11 mouse cellular contexts compared by ENCODE assay signal in genomic region chr19:7018546-7018945, GRCm38 (mm10). TPM values are rescaled to one million over a fixed set of nuclear protein-coding genes. Genes with fewer than 3 reads are reported as not detected.
DNase-seq lines count a peak whose midpoint lies in the region; ATAC-seq and TF ChIP-seq lines count a peak whose summit lies in the region.
"Had no signal": no experiment of that assay in that cellular context is flagged by ENCODE, and none has a peak within 500 bp of the region (broad histone marks: within the 10 kb centered on the region; RNA-seq: fewer than 3 reads in every experiment).

No protein-coding gene starts in this region.

- WGBS in heart, embryonic 14.5 days = 82% methylated on average over 11 of the region's 11 CpGs
- whole genome bisulfite sequencing in macrophage (ENCODE audit: missing documents) = 3% methylated on average over 11 of the region's 11 CpGs
- WGBS in midbrain, embryonic 10.5 days = 94% methylated on average over 11 of the region's 11 CpGs

- peak overlapping the region; percentile 11; the same call in 1 of the 2 replicates for H3K9ac ChIP-seq in heart, embryonic 14.5 days (ENCODE audit: low read length)
- H3K9ac ChIP-seq: neural tube, embryonic 13.5 days had no signal

- DNase-seq in heart, adult 9 months (ENCODE audit: low spot score in 2 of 2) = no peak
- DNase-seq in G1E (ENCODE audit: low spot score) = peak; percentile 14
- no peak for DNase-seq in left cerebral cortex, adult 11 months (ENCODE audit: low spot score)
- DNase-seq in midbrain, embryonic 10.5 days (ENCODE audit: low spot score) = no peak
- DNase-seq in left cerebral cortex, postnatal 36 days (ENCODE audit: low spot score in 2 of 2) = no peak
- DNase-seq: cerebellum, adult 9-10 months; kidney, postnatal 14 days had no signal

- no peak for TF ChIP-seq CTCF in G1E (IDR thresholded peaks at IDR 0.05; ENCODE audit: low read depth, low read length)

- H3K36me3 ChIP-seq in heart, embryonic 14.5 days (ENCODE audit: control insufficient read depth, insufficient read depth, low read length) = peaks cover 49% of the 10 kb centered on the region
- peaks cover 95% of the 10 kb centered on the region for H3K36me3 ChIP-seq in G1E (replicated peaks)
- peaks cover 95% of the 10 kb centered on the region for H3K36me3 ChIP-seq in erythroblast, embryonic 14.5 days (ENCODE audit: control insufficient read depth)
- H3K36me3 ChIP-seq in macrophage (ENCODE audit: inconsistent target) = peaks cover 55% of the 10 kb centered on the region; the same call in 1 of the 2 replicates
- peaks cover 84% of the 10 kb centered on the region for H3K36me3 ChIP-seq in midbrain, embryonic 10.5 days

- H3K4me2 ChIP-seq in heart, embryonic 14.5 days (ENCODE audit: low read length) = no peak overlapping the region
- H3K4me2 ChIP-seq: neural tube, embryonic 13.5 days had no signal

- intact Hi-C loops in left cerebral cortex, postnatal 36 days (cut with DNase I) = no loop called here

- H3K4me1 ChIP-seq in heart, embryonic 14.5 days (ENCODE audit: control insufficient read depth in 2 of 2, insufficient read depth in 2 of 2, low read length in 2 of 2) = peaks cover 6 to 9% of the 10 kb centered on the region in 2 experiments; a peak in 2 of 4 replicates
- H3K4me1 ChIP-seq in G1E (ENCODE audit: insufficient read depth, low read depth, low read length) = peaks cover 61% of the 10 kb centered on the region
- peaks cover 60% of the 10 kb centered on the region for H3K4me1 ChIP-seq in erythroblast, embryonic 14.5 days (ENCODE audit: control insufficient read depth)
- H3K4me1 ChIP-seq in midbrain, embryonic 10.5 days = no peaks in the 10 kb centered on the region
- H3K4me1 ChIP-seq: neural tube, embryonic 13.5 days had no signal

- H3K79me2 ChIP-seq in macrophage (ENCODE audit: inconsistent target) = peaks cover 51% of the 10 kb centered on the region

- H3K27ac ChIP-seq in heart, embryonic 14.5 days (replicated peaks in 1 of 2; ENCODE audit: control insufficient read depth in 1 of 2, insufficient read depth in 1 of 2, low read depth in 2 of 2, low read length in 2 of 2) = peak overlapping the region; percentile 29 to 48; a peak in 3 of 4 replicates
- peak overlapping the region; percentile 100 for H3K27ac ChIP-seq in macrophage
- no peak overlapping the region for H3K27ac ChIP-seq in midbrain, embryonic 10.5 days (replicated peaks)
- H3K27ac ChIP-seq: neural tube, embryonic 13.5 days had no signal

- no peak for ATAC-seq in heart, embryonic 14.5 days (ENCODE audit: insufficient number of reproducible peaks, insufficient read depth, low FRiP score, low read depth)
- no peak for ATAC-seq in G1E (ENCODE audit: extremely low read depth, insufficient number of reproducible peaks, low FRiP score, poor library complexity, severe bottlenecking)

- no peaks in the 10 kb centered on the region for H3K9me3 ChIP-seq in heart, embryonic 14.5 days (ENCODE audit: control insufficient read depth, low read length)
- H3K9me3 ChIP-seq in G1E (replicated peaks) = no peaks in the 10 kb centered on the region
- no peaks in the 10 kb centered on the region for H3K9me3 ChIP-seq in erythroblast, embryonic 14.5 days (ENCODE audit: control insufficient read depth, low read length)
- no peaks in the 10 kb centered on the region for H3K9me3 ChIP-seq in midbrain, embryonic 10.5 days (replicated peaks)
- H3K9me3 ChIP-seq: neural tube, embryonic 13.5 days had no signal

- H3K27me3 ChIP-seq in heart, embryonic 14.5 days (ENCODE audit: control insufficient read depth, insufficient read depth, low read length) = no peaks in the 10 kb centered on the region
- no peaks in the 10 kb centered on the region for H3K27me3 ChIP-seq in G1E (ENCODE audit: insufficient read depth, low read length)
- H3K27me3 ChIP-seq in erythroblast, embryonic 14.5 days (ENCODE audit: control insufficient read depth) = no peaks in the 10 kb centered on the region
- H3K27me3 ChIP-seq in midbrain, embryonic 10.5 days (ENCODE audit: low read depth, poor library complexity, severe bottlenecking) = no peaks in the 10 kb centered on the region
- H3K27me3 ChIP-seq: neural tube, embryonic 13.5 days had no signal

- no peak overlapping the region for H3K4me3 ChIP-seq in heart, embryonic 14.5 days (ENCODE audit: control insufficient read depth in 1 of 2, insufficient read depth in 1 of 2, low read depth in 1 of 2, low read length in 2 of 2)
- H3K4me3 ChIP-seq in G1E (ENCODE audit: low read depth, low read length) (peak overlapping the region; percentile 67), macrophage (ENCODE audit: inconsistent target) (peak overlapping the region; percentile 88)
- peak overlapping the region; percentile 71 for H3K4me3 ChIP-seq in erythroblast, embryonic 14.5 days (replicated peaks)
- H3K4me3 ChIP-seq in midbrain, embryonic 10.5 days = no peak overlapping the region
- H3K4me3 ChIP-seq: neural tube, embryonic 13.5 days had no signal

RNA-seq across cellular contexts. Expression of gene Fermt3, which starts 0.7 kb away (rescaled TPM):
- polyA plus RNA-seq in heart, embryonic 14.5 days (2014; fragmentation: Nextera tagmentation; extraction: Ambion mirVana) = 5.2 and 6.6 TPM in 2 replicates
- 66.2 and 69.5 TPM in 2 replicates for total RNA-seq in G1E (2014; fragmentation: Nextera tagmentation)
- 267 and 318 TPM in 2 replicates for total RNA-seq in G1E (2017)
- polyA plus RNA-seq in G1E (2012) = 461 and 527 TPM in 2 replicates
- 48.3 and 49.3 TPM in 2 replicates for polyA plus RNA-seq in erythroblast, embryonic 14.5 days (2012)
- 100 to 1,000 TPM in 25 of 26 experiments, 10 to 100 TPM in 1; 37.2 to 733 (median 434) TPM for total RNA-seq in macrophage (2018; cell fraction: chromatin; rRNA removed)
- 100 to 1,000 TPM; 156 to 317 (median 234) TPM for total RNA-seq in macrophage (2018; cell fraction: cytosol; rRNA removed)
- 100 to 1,000 TPM in 24 of 26 experiments, 10 to 100 TPM in 2; 63.6 to 558 (median 382) TPM for total RNA-seq in macrophage (2018; cell fraction: nucleus; rRNA removed)
- polyA plus RNA-seq in macrophage (2018) = 194 to 236 TPM (median 225 TPM) in 3 replicates
- 8.5 and 10.3 TPM in 2 replicates for polyA plus RNA-seq in midbrain, embryonic 10.5 days (2016; fragmentation: Nextera tagmentation; extraction: Ambion mirVana)
- total RNA-seq in left cerebral cortex, postnatal 36 days (2021) = 1 to 10 TPM; 3.7 to 4.9 TPM

RNA-seq across cellular contexts. Expression of gene Stip1, which starts 21.2 kb away (rescaled TPM):
- polyA plus RNA-seq in heart, embryonic 14.5 days (2014; fragmentation: Nextera tagmentation; extraction: Ambion mirVana) = 174 and 175 TPM in 2 replicates
- total RNA-seq in G1E (2014; fragmentation: Nextera tagmentation) (301 and 356 TPM in 2 replicates), G1E (2017) (267 and 279 TPM in 2 replicates)
- polyA plus RNA-seq in G1E (2012) (136 and 224 TPM in 2 replicates), macrophage (2018) (53.3 to 149 TPM (median 126 TPM) in 3 replicates)
- 9.2 and 15.0 TPM in 2 replicates for polyA plus RNA-seq in erythroblast, embryonic 14.5 days (2012)
- 10 to 100 TPM; 15.1 to 68.0 (median 30.0) TPM for total RNA-seq in macrophage (2018; cell fraction: chromatin; rRNA removed)
- total RNA-seq in macrophage (2018; cell fraction: cytosol; rRNA removed) = 100 to 1,000 TPM in 3 of 26 experiments, 10 to 100 TPM in 23; 58.9 to 126 (median 84.4) TPM
- total RNA-seq in macrophage (2018; cell fraction: nucleus; rRNA removed) = 10 to 100 TPM; 18.8 to 70.9 (median 47.2) TPM
- 427 and 470 TPM in 2 replicates for polyA plus RNA-seq in midbrain, embryonic 10.5 days (2016; fragmentation: Nextera tagmentation; extraction: Ambion mirVana)
- total RNA-seq in left cerebral cortex, postnatal 36 days (2021) = 100 to 1,000 TPM; 179 to 201 TPM

RNA-seq across cellular contexts. Expression of gene Trpt1, which starts 22.6 kb away (rescaled TPM):
- 20.0 and 22.0 TPM in 2 replicates for polyA plus RNA-seq in heart, embryonic 14.5 days (2014; fragmentation: Nextera tagmentation; extraction: Ambion mirVana)
- total RNA-seq in G1E (2014; fragmentation: Nextera tagmentation) (2.6 and 6.1 TPM in 2 replicates), G1E (2017) (1.6 and 2.7 TPM in 2 replicates)
- polyA plus RNA-seq in G1E (2012) (1.2 TPM in 2 replicates), macrophage (2018) (0.55 to 0.80 TPM (median 0.66 TPM) in 3 replicates)
- 0.10 and 0.16 TPM in 2 replicates for polyA plus RNA-seq in erythroblast, embryonic 14.5 days (2012)
- total RNA-seq in macrophage (2018; cell fraction: chromatin; rRNA removed) = 1 to 10 TPM in 22 of 26 experiments, under 1 TPM in 2, not detected in 2; 0.86 to 5.6 (median 3.3) TPM
- 1 to 10 TPM in 13 of 26 experiments, under 1 TPM in 13; 0.45 to 1.7 (median 0.97) TPM for total RNA-seq in macrophage (2018; cell fraction: cytosol; rRNA removed)
- 1 to 10 TPM in 21 of 26 experiments, under 1 TPM in 4, not detected in 1; 0.78 to 6.6 (median 2.1) TPM for total RNA-seq in macrophage (2018; cell fraction: nucleus; rRNA removed)
- 9.5 and 11.3 TPM in 2 replicates for polyA plus RNA-seq in midbrain, embryonic 10.5 days (2016; fragmentation: Nextera tagmentation; extraction: Ambion mirVana)
- 10 to 100 TPM; 20.4 to 24.7 TPM for total RNA-seq in left cerebral cortex, postnatal 36 days (2021)

RNA-seq across cellular contexts. Expression of gene Nudt22, which starts 22.6 kb away (rescaled TPM):
- polyA plus RNA-seq in heart, embryonic 14.5 days (2014; fragmentation: Nextera tagmentation; extraction: Ambion mirVana) = 29.7 and 31.8 TPM in 2 replicates
- total RNA-seq in G1E (2014; fragmentation: Nextera tagmentation) (16.6 and 30.0 TPM in 2 replicates), G1E (2017) (17.8 and 21.0 TPM in 2 replicates)
- polyA plus RNA-seq in G1E (2012) (19.2 and 23.9 TPM in 2 replicates), macrophage (2018) (4.5 to 6.6 TPM (median 5.3 TPM) in 3 replicates)
- polyA plus RNA-seq in erythroblast, embryonic 14.5 days (2012) = 1.1 and 1.8 TPM in 2 replicates
- 10 to 100 TPM in 2 of 26 experiments, 1 to 10 TPM in 22, under 1 TPM in 1, not detected in 1; 0.93 to 12.8 (median 4.3) TPM for total RNA-seq in macrophage (2018; cell fraction: chromatin; rRNA removed)
- 1 to 10 TPM; 2.1 to 8.4 (median 6.4) TPM for total RNA-seq in macrophage (2018; cell fraction: cytosol; rRNA removed)
- 1 to 10 TPM in 25 of 26 experiments, not detected in 1; 1.4 to 9.5 (median 4.6) TPM for total RNA-seq in macrophage (2018; cell fraction: nucleus; rRNA removed)
- polyA plus RNA-seq in midbrain, embryonic 10.5 days (2016; fragmentation: Nextera tagmentation; extraction: Ambion mirVana) = 19.1 and 20.3 TPM in 2 replicates
- 10 to 100 TPM; 12.5 to 16.8 TPM for total RNA-seq in left cerebral cortex, postnatal 36 days (2021)

RNA-seq across cellular contexts. Expression of gene Dnajc4, which starts 26.2 kb away (rescaled TPM):
- 40.0 and 42.9 TPM in 2 replicates for polyA plus RNA-seq in heart, embryonic 14.5 days (2014; fragmentation: Nextera tagmentation; extraction: Ambion mirVana)
- total RNA-seq in G1E (2014; fragmentation: Nextera tagmentation) (29.4 and 29.5 TPM in 2 replicates), G1E (2017) (11.6 and 14.4 TPM in 2 replicates)
- polyA plus RNA-seq in G1E (2012) (23.9 and 24.3 TPM in 2 replicates), macrophage (2018) (18.1 to 21.0 TPM (median 19.3 TPM) in 3 replicates)
- 3.8 and 5.5 TPM in 2 replicates for polyA plus RNA-seq in erythroblast, embryonic 14.5 days (2012)
- 10 to 100 TPM in 19 of 26 experiments, 1 to 10 TPM in 7; 4.3 to 21.3 (median 12.2) TPM for total RNA-seq in macrophage (2018; cell fraction: chromatin; rRNA removed)
- 10 to 100 TPM; 15.3 to 25.2 (median 21.4) TPM for total RNA-seq in macrophage (2018; cell fraction: cytosol; rRNA removed)
- 10 to 100 TPM in 17 of 26 experiments, 1 to 10 TPM in 9; 3.9 to 22.8 (median 13.6) TPM for total RNA-seq in macrophage (2018; cell fraction: nucleus; rRNA removed)
- polyA plus RNA-seq in midbrain, embryonic 10.5 days (2016; fragmentation: Nextera tagmentation; extraction: Ambion mirVana) = 20.8 and 23.1 TPM in 2 replicates
- 10 to 100 TPM; 22.9 to 28.1 TPM for total RNA-seq in left cerebral cortex, postnatal 36 days (2021)

Comparison
In these comparisons a context has a peak if more than half of its experiments do, and no peak if none do; other contexts are left out.
1. H3K4me3 ChIP-seq: peak in G1E (single experiment), erythroblast, embryonic 14.5 days (single experiment) and macrophage (single experiment); none in heart, embryonic 14.5 days (0 of 2) and midbrain, embryonic 10.5 days (single experiment).